Mouse (Mus musculus) C2C12 (cell line): ENCODE data around the gene Trp73. TPM values are rescaled to one million over a fixed set of nuclear protein-coding genes. Genes with fewer than 3 reads are reported as not detected.

ENCODE experiments used
- H3K27me3 ChIP-seq: one replicate; pipeline ENCODE4 v1.6.1; 2011; ENCODE audit not compliant: control insufficient read depth, insufficient read depth, insufficient read length
- H3K36me3 ChIP-seq: one replicate; pipeline ENCODE4 v1.6.1; 2011; ENCODE audit not compliant: control insufficient read depth, insufficient read depth
- H3K4me3 ChIP-seq: one replicate; pipeline ENCODE4 v1.5.1; 2011; ENCODE audit warnings: mild to moderate bottlenecking, control low read depth; ENCODE audit not compliant: poor library complexity, insufficient read depth, severe bottlenecking
- H3K79me2 ChIP-seq: one replicate; pipeline ENCODE4 v1.6.1; 2011; ENCODE audit not compliant: control insufficient read depth, insufficient read depth
- H3K79me3 ChIP-seq: one replicate; pipeline ENCODE4 v1.6.1; 2011; ENCODE audit warnings: low read depth, control low read depth
- H3ac ChIP-seq: one replicate; pipeline ENCODE3; 2011; ENCODE audit warnings: low read depth; ENCODE audit not compliant: control insufficient read depth, insufficient read length
- CEBPB ChIP-seq: IDR thresholded peaks from one replicate; pipeline ENCODE4 v1.6.1; 2011; ENCODE audit warnings: low read depth, mild to moderate bottlenecking, control low read depth, moderate library complexity
- CTCF ChIP-seq: IDR thresholded peaks from one replicate; pipeline ENCODE4 v1.5.1; 2011; ENCODE audit not compliant: control insufficient read depth, insufficient read depth, insufficient read length
- FOSL1 ChIP-seq: IDR thresholded peaks from one replicate; pipeline ENCODE4 v1.8.0; 2011; ENCODE audit warnings: mild to moderate bottlenecking, low read length; ENCODE audit not compliant: poor library complexity, insufficient read depth, severe bottlenecking
- MAX ChIP-seq: IDR thresholded peaks from one replicate; pipeline ENCODE4 v1.6.1; 2011; ENCODE audit warnings: mild to moderate bottlenecking, control low read depth
- MYOD1 ChIP-seq: IDR thresholded peaks from one replicate; pipeline ENCODE4 v1.6.1; 2011; ENCODE audit warnings: low read depth; ENCODE audit not compliant: control insufficient read depth, insufficient read length
- MYOG ChIP-seq: IDR thresholded peaks from one replicate; pipeline ENCODE4 v1.6.1; 2011; ENCODE audit not compliant: control insufficient read depth, insufficient read length; ENCODE audit errors: extremely low read depth
- USF1 ChIP-seq: IDR thresholded peaks from one replicate; pipeline ENCODE4 v1.6.1; 2011; ENCODE audit warnings: low read depth, mild to moderate bottlenecking, control low read depth, moderate library complexity
- polyA plus RNA-seq: library from polyadenylated mRNA; unstranded; fragments of >200 nt; fragmentation: generic; extraction: Trizol; gene quantifications from one replicate; pipeline ENCODE4 v1.2.1, GENCODE M21; 2012; ENCODE audit warnings: missing spikeins

Gene Trp73
- polyA plus RNA-seq, 1 experiment, result 0.01 TPM

DNA sequence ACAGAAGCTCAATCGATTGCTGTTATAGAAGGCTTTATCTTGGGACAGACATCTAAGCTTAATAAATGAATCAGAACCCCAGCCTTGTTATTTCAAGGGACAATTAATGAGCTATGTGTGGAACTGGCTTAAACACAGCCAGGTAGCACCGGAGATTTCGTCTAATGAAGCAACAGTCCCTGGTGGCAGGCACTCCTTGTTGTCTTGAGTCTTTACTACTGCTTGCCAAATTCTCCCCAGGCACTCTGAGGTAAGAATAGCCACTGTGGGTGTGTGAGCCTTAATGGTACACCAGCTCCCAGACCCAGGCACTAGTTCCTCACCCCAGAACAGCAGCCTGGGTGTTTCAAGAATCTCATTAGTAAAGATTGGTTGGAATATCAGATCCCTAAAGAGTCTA lies 88.6 kb downstream of the Trp73 start:
- Histone ChIP-seq H3ac (no peak overlapping the region), H3K36me3 (no peaks in the 10 kb centered on the region), H3K27me3 (no peaks in the 10 kb centered on the region), H3K79me2 (no peaks in the 10 kb centered on the region), H3K79me3 (no peaks in the 10 kb centered on the region), H3K4me3 (no peak overlapping the region)
- no peak for TF ChIP-seq CEBPB
- no peak for TF ChIP-seq CTCF
- TF ChIP-seq USF1, result no peak
- TF ChIP-seq MAX, result no peak
- TF ChIP-seq MYOG, result no peak
- TF ChIP-seq FOSL1, result no peak
- no peak for TF ChIP-seq MYOD1

DNA sequence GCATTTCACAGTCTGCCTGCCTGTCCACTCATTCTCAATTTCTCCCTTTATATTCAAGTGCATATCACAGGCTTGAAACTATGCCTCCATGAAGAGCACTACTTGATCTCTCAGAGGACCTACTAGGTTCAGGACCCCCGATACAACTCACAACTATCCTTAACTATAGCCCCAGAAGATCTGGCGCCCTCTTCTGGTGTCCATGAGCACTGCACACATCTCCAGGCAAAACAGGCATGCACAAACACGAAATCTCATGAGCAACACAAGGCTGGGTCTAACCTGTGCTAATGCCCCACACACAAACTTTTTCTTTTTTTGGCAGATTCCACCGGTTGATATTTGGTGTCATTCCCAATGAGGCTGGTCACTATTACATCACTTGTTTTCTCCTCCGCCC lies 94.2 kb downstream of the Trp73 start:
- Histone ChIP-seq H3K79me3 (no peaks in the 10 kb centered on the region), H3K36me3 (no peaks in the 10 kb centered on the region), H3K79me2 (no peaks in the 10 kb centered on the region), H3ac (no peak overlapping the region), H3K27me3 (peaks cover 12% of the 10 kb centered on the region), H3K4me3 (no peak overlapping the region)
- TF ChIP-seq CTCF, result no peak
- no peak for TF ChIP-seq MAX
- TF ChIP-seq FOSL1, result no peak
- no peak for TF ChIP-seq CEBPB
- no peak for TF ChIP-seq MYOG
- TF ChIP-seq MYOD1, result no peak
- TF ChIP-seq USF1, result no peak

DNA sequence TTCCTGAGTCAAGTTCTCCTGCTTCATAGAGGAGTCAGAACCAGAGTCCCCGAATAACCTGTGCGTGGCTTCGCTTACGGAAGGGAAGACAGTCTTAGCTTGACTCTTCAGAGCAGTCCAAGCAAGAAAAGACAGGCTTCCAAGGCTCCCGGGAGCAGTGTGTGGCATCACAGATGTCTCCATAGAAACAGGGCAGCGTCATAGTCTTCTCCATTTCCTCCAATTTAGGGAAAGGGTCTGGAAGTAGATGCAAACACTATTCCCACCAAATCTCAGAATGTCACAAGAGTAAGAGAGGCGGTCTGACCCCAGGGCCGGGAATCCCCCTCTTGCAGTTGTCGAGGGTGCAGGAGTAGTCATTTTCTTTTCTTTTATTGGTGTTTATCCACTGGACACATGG lies 97.4 kb downstream of the Trp73 start, which contains the start of gene Ccdc27:
Gene Ccdc27 (minus strand): TSS at position 101 of the 400 bp plus-strand sequence.
- Histone ChIP-seq H3K4me3 (no peak within 1 kb of the TSS), H3ac (no peak within 1 kb of the TSS), H3K79me2 (no peaks in the 10 kb centered on the region), H3K79me3 (no peaks in the 10 kb centered on the region), H3K27me3 (peaks cover 12% of the 10 kb centered on the region), H3K36me3 (no peaks in the 10 kb centered on the region)
- TF ChIP-seq FOSL1 (no peak), MYOG (no peak)

GRCm38 (mm10) chr4:154037123-154037522 lies 102.9 kb downstream of the Trp73 start:
- Histone ChIP-seq H3K4me3 (no peak overlapping the region), H3K79me2 (no peaks in the 10 kb centered on the region), H3K36me3 (no peaks in the 10 kb centered on the region), H3ac (no peak overlapping the region), H3K27me3 (peaks cover 52% of the 10 kb centered on the region), H3K79me3 (no peaks in the 10 kb centered on the region)
- TF ChIP-seq CTCF, result no peak
- no peak for TF ChIP-seq USF1
- no peak for TF ChIP-seq MYOD1
- TF ChIP-seq CEBPB, result no peak
- no peak for TF ChIP-seq MYOG
- TF ChIP-seq MAX, result no peak
- no peak for TF ChIP-seq FOSL1

- Histone ChIP-seq H3K79me3 (no peaks in the 10 kb centered on the region), H3K27me3 (peaks cover 35% of the 10 kb centered on the region)
These were observed 111.4 kb downstream of the Trp73 start for GRCm38 (mm10) chr4:154028646-154029045.

GRCm38 (mm10) chr4:154028066-154028465 lies 111.9 kb downstream of the Trp73 start:
- Histone ChIP-seq H3K79me3 (no peaks in the 10 kb centered on the region), H3K36me3 (no peaks in the 10 kb centered on the region), H3K4me3 (no peak overlapping the region), H3K27me3 (peaks cover 29% of the 10 kb centered on the region), H3ac (no peak overlapping the region), H3K79me2 (no peaks in the 10 kb centered on the region)
- no peak for TF ChIP-seq FOSL1
- TF ChIP-seq USF1, result no peak
- TF ChIP-seq MYOD1, result no peak
- TF ChIP-seq CTCF, result no peak
- no peak for TF ChIP-seq CEBPB
- no peak for TF ChIP-seq MYOG
- TF ChIP-seq MAX, result no peak

More at GRCm38 (mm10) chr4:154028646-154029045, 111.4 kb downstream of the Trp73 start:
- Histone ChIP-seq H3K79me2 (no peaks in the 10 kb centered on the region), H3K4me3 (no peak overlapping the region), H3ac (no peak overlapping the region), H3K36me3 (no peaks in the 10 kb centered on the region)
- TF ChIP-seq CTCF, result no peak
- TF ChIP-seq MYOD1, result no peak
- TF ChIP-seq USF1, result no peak
- TF ChIP-seq MAX, result no peak
- TF ChIP-seq MYOG, result no peak
- no peak for TF ChIP-seq FOSL1
- no peak for TF ChIP-seq CEBPB
